Mouse (Mus musculus) heart, postnatal 36 days (tissue): ENCODE data around the gene Synpo2l. TPM values are rescaled to one million over a fixed set of nuclear protein-coding genes. Genes with fewer than 3 reads are reported as not detected.

ENCODE experiments used
- DNase-seq, 2 experiments: peaks; one replicate each; pipeline ENCODE4 v3.0.0; 2021 to 2022
- intact Hi-C: fragments of 180-260 bp; cut with DNase I; formaldehyde crosslinking; loops from one replicate; pipeline ENCODE4 v1.15.1; 2025
- microRNA-seq, 2 experiments: library from miRNA; unstranded; fragments of <30 nt; microRNA quantifications; one replicate each; pipeline ENCODE4 v1.2.0; 2021; ENCODE audit warnings: borderline number of aligned reads in 2 of 2
- total RNA-seq, 2 experiments: library from RNA; stranded (reverse); gene quantifications; 2 replicates each; pipeline ENCODE4 v1.2.3; 2021

Synpo2l gene
- total RNA-seq, 2 experiments from 2014 or later, result 111 to 118 TPM

- DNase-seq, result no peak
- intact Hi-C loops, result no loop called here
Measured at GRCm38 (mm10) chr14:20612820-20613219, 55.3 kb downstream of the Synpo2l start.

- intact Hi-C loops, result no loop called here
- peak; percentile 39 to 62 for DNase-seq
Measured at GRCm38 (mm10) chr14:20610146-20610545, 58.0 kb downstream of the Synpo2l start.

GRCm38 (mm10) chr14:20609519-20609918 is 58.6 kb downstream of the Synpo2l start:
- DNase-seq, result no peak
- intact Hi-C loops, result no loop called here

Small RNA genes within 50 kb of the gene (microRNA-seq; reads per million reads assigned to microRNA genes)
- gene Mir6946, result 0.67 to 1.4 reads per million in 2 experiments

Other genes with a start within 250 kb of the Synpo2l start
- not detected for gene Cfap70, start 216.1 kb downstream of the Synpo2l start, total RNA-seq
- gene Anxa7, start 188.2 kb downstream of the Synpo2l start, total RNA-seq, result 10 to 100 TPM; 52.3 to 55.4 TPM
- gene Mss51, start 171.5 kb downstream of the Synpo2l start, total RNA-seq, result under 1 TPM; 0.41 to 0.58 TPM
- gene Ppp3cb, start 121.8 kb downstream of the Synpo2l start, total RNA-seq, result 10 to 100 TPM; 64.4 to 65.0 TPM
- 10 to 100 TPM; 20.9 to 21.1 TPM for gene Usp54, start 27.3 kb downstream of the Synpo2l start, total RNA-seq
- under 1 TPM; 0.92 to 1.00 TPM for gene Myoz1, start 11.8 kb downstream of the Synpo2l start, total RNA-seq
- gene Sec24c, start 6.0 kb upstream of the Synpo2l start, total RNA-seq, result 100 to 1,000 TPM in 1 of 2 experiments, 10 to 100 TPM in 1; 97.8 to 104 TPM
- gene Fut11, start 26.6 kb upstream of the Synpo2l start, total RNA-seq, result 1 to 10 TPM; 6.6 to 7.1 TPM
- gene Chchd1, start 34.7 kb upstream of the Synpo2l start, total RNA-seq, result 100 to 1,000 TPM; 120 to 123 TPM
- 10 to 100 TPM; 45.4 to 47.8 TPM for gene Zswim8, start 39.2 kb upstream of the Synpo2l start, total RNA-seq
- 10 to 100 TPM; 10.6 to 10.8 TPM for gene Ndst2, start 66.2 kb upstream of the Synpo2l start, total RNA-seq
- gene Camk2g, start 125.7 kb upstream of the Synpo2l start, total RNA-seq, result 10 to 100 TPM; 51.4 to 52.8 TPM
- gene Plau, start 168.3 kb upstream of the Synpo2l start, total RNA-seq, result 1 to 10 TPM; 6.1 to 6.2 TPM